Mouse (Mus musculus): ENCODE data around the gene Serpina1d.
"Not testable (repeated sequence)": the region's sequence is repeated elsewhere in the genome, so short reads cannot be mapped to it uniquely, and the experiment has no call there.

Gene Serpina1d

DNA sequence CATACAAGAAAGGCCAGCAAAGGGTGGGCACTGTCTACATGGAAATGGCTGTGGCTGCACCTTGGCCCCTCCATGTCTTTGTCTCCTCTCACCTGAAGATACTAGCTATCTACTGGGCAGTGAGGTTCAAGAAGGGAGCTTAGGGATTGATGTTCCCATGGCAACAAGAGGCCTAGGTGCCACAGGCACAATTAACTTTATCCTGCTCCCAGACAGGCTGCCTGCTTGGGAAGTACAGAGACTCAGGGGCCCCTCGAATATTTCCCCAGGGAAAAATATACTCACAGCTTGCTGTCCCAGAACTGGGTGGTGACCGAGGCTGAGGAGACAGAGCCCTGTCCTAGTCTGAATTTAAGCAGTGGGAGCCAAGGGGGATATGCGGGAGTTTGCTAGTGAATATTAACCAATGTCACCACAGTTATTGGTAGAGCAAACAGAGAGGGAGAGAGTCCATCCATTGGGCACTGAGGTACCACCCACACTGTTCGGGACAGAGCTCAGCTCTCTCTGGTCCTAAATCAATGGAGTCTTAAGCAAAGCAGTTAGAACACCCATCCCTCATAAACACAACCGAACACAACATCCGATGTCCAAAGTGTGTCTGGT lies at the start of gene Serpina1d:
TSS of gene Serpina1d (minus strand) at position 347 of the 606 bp plus-strand sequence.
- DNase-seq (ENCODE audit: extremely low read depth, low read depth) = not testable (repeated sequence)

DNA sequence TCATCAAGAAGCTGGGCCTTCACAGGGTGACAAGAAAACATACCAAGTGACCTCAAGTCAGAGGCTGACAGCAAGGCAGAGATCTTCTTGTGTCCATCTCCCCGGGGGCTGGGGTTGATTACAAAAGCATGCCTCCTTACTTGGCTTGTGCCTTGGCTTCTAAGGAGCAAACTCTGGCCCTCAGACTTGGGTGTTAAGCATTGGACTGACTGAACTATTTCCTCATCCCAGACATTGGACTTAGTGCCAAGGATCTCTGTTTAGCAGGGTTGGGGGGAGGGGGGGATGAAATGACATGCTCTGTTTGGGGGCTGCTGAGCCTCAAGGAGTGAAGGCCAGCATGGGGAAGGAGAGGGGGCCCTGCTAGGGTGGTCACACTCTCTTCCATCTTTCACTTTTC lies 2.8 kb downstream of the Serpina1d start:
- not testable (repeated sequence) for DNase-seq (ENCODE audit: extremely low read depth, low read depth)

DNA sequence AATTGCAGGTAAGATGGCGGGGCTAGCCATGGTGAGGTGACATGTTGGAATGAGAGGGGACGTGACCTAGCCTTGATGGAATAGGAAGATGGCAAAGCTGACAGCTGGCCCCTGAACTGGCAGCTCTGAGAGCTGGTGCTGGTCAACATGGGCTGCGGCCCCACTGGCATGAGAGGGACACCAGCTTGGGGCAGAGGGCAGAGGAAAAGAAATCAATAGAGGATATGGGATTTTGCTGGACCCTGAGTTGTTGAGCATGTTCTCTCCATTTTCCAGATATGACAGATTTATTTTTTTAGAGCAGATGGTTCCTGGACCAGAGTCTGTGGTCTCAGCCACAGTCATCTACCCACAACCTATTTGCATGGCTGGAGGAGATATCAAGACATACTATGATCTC lies 10.3 kb downstream of the Serpina1d start:
- not testable (repeated sequence) for DNase-seq (ENCODE audit: extremely low read depth, low read depth)

DNA sequence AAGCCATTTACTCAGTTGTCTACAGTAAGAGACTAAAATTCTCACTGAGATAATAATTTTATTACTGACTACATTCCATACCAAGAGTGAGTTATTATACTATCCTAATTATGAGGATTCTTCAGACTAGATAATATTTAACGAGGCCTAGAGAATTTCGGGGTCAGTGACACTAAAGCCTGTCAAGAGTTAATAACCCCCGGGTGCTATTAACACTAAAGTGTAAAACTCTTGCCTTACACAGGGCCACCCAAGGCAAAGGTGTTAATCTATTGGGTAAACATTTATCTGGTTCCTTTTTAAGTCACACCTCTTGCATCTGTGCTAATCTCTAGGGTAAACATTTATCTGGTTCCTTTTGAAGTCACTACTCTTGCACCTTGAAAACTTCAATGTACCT lies 13.1 kb downstream of the Serpina1d start:
- not testable (repeated sequence) for DNase-seq (ENCODE audit: extremely low read depth, low read depth)

DNA sequence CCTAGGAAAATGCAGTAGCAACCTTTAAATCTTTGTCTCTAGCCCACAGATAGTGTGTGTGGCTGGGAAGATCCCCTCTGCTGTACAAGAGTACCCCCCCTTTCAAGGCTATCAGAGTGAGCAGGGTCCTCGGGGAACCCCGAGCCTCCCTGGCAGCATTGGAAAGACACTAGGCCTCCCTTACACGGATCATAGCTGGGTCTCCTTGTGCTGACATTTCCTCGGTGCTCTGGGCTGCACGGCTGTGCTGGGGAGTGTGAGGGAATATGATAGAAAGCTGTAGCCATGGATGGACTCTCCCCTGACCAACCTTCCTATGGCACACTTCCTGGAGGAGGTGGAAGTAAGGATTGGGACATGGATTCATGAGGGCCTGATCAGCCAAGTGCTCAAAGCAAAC lies 27.4 kb downstream of the Serpina1d start:
- not testable (repeated sequence) for DNase-seq (ENCODE audit: extremely low read depth, low read depth)

DNA sequence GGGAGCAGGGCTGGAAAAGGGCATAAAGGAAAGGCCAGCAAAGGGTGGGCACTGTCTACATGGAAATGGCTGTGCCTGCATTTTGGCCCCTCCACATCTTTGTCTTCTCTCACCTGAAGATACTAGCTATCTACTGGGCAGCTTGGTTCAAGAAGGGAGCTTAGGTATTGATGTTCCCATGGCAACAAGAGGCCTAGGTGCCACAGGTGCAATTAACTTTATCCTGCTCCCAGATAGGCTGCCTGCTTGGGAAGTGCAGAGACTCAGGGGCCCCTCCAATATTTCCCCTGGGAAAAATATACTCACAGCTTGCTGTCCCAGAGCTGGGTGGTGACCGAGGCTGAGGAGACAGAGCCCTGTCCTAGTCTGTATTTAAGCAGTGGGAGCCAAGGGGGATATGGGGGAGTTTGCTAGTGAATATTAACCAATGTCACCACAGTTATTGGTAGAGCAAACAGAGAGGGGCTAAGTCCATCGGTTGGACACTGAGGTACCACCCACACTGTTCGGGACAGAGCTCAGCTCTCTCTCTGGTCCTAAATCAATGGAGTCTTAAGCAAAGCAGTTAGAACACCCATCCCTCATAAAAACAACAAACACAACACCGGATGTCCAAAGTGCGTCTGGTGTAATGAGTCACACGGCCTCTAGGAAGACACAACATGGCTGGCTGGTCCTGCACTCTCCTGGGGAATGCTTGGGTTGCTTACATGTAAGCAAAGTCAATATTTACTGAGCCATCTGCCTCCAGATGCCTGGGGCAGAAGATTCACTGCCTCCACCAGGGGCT lies 35.4 kb downstream of the Serpina1d start:
- DNase-seq (ENCODE audit: extremely low read depth, low read depth) = not testable (repeated sequence)

DNA sequence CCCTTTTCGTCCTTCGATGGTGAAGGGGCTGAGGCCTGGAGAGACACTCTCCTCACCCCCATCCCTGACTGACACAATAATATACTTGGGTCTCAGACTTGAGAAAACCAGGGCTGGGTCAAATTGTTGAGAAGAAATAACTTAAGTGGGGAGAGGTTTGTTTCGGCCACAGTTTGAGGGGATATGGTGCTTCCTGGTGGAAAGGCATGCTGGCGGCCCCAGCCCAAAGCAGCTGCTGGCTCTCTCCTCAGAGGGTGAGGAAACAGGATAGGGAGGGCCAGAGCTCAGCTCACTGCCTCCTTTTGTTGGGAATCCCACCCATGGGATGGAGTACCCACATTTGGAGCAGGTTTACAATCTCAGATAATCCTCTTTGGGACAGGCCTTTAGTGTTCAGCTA lies 37.8 kb downstream of the Serpina1d start:
- DNase-seq (ENCODE audit: extremely low read depth, low read depth) = not testable (repeated sequence)

DNA sequence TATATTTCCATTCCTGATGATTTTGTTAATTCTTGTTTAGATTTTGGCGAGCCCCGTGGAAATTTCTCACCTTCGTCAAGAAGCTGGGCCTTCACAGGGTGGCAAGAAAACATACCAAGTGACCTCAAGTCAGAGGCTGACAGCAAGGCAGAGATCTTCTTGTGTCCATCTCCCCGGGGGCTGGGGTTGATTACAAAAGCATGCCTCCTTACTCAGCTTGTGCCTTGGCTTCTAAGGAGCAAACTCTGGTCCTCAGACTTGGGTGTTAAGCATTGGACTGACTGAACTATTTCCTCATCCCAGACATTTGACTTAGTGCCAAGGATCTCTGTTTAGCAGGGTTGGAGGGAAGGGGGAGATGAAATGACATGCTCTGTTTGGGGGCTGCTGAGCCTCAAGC lies 38.3 kb downstream of the Serpina1d start:
- DNase-seq (ENCODE audit: extremely low read depth, low read depth) = not testable (repeated sequence)
